Mouse (Mus musculus): ENCODE measurements at regions not wholly inside any gene's neighbourhood (a gene's known extent, or its start where the extent isn't known, plus 50 kb on each side); places are given as distances from the start of the nearest gene placed in this dataset.

GRCm38 (mm10) chr3:52740466-52741026, 276.5 kb downstream of the Cog6 start:
- TF ChIP-seq CTCF (IDR thresholded peaks at IDR 0.05; ENCODE audit: low read depth) (no peak), EP300 (IDR thresholded peaks at IDR 0.05; ENCODE audit: low read depth) (no peak)

Measured in liver, postnatal 0 days (tissue).